Mouse (Mus musculus): ENCODE data around the gene Dohh.
A peak's percentile ranks its signal among the peaks of the same experiment; 100 is the strongest.

Gene Dohh

DNA sequence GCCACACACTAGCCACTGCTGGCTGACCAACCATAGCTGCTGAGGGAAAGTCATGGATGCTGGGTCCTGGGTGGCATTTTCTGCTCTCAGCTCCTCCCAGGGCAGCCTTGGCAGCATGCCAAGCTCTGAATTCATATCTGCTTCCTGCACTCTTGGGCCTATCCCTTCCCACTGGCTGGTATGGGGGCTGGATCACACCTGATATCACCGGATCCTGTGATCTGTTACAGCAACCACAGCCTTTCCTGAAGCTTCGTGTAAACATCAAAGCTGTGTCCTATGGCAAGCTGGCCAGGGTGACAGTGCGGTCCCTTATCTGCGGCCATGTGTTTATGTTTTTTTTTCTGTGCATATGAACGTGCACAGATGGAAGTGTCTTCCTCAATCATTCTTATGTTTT, 2.2 kb upstream of the Dohh start:
- DNase-seq (ENCODE audit: low read depth in 1 of 2, low spot score in 2 of 2), result no peak

DNA sequence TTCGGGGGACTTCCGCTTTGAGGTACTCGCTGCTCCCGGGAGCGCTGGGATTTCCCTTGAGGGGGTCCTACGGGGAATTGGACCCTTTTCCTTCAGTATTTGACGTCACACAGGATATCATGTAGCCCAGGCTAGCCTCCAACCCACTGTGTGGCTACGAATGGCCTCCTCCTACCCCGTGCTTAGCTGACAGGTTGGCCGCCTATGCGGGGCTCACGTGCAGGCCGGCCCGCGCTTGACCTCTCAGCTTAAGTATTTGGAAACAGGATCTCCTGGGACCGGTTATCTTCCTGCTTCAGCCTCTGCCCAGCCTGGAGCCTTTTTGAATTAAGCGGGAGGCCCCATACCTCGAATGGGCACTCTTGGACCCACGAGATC, 366 bp downstream of the Dohh start:
- DNase-seq (ENCODE audit: low read depth in 1 of 2, low spot score in 2 of 2), result no peak

DNA sequence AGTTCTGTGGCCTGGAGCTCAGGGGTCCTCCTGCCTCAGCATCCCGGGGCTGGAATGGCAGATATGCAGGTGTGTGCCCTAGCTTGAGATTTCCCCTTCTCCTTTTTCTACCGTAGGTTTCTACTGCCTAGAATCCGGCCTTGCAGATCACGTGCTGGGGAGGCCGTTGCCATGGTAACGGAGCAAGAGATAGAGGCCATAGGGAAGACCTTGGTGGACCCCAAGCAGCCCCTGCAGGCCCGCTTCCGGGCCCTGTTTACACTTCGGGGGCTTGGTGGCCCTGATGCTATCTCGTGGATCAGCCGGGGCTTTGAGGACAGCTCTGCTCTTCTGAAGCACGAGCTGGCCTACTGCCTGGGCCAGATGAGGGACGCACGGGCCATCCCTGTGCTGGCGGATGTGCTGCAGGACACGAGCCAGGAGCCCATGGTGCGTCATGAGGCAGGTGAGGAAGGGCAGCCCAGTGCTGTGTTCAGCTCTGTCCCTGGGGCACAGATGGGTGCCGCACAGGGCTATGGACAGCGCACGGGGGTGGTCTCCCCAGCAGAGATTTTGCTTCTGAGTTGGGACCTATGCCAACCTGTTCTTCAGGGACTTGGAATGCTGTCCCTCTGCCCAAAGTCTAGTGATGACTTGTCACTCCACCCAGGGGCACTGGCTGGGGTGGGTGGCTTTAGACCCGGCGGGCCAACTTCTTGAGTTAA, 1.5 kb downstream of the Dohh start:
- no peak for DNase-seq (ENCODE audit: low read depth in 1 of 2, low spot score in 2 of 2)

GRCm38 (mm10) chr10:81387716-81388115, 3.5 kb downstream of the Dohh start:
- DNase-seq (ENCODE audit: low read depth in 1 of 2, low spot score in 2 of 2), result no peak

- no peak for DNase-seq (ENCODE audit: low read depth in 1 of 2, low spot score in 2 of 2)
Measured at GRCm38 (mm10) chr10:81388505-81389055, 4.4 kb downstream of the Dohh start, which contains the start of gene Gm48552. Gene Gm48552 (plus strand): TSS chr10:81389005.

GRCm38 (mm10) chr10:81389373-81389772, 5.1 kb downstream of the Dohh start:
- DNase-seq (ENCODE audit: low read depth in 1 of 2, low spot score in 2 of 2), result no peak

DNA sequence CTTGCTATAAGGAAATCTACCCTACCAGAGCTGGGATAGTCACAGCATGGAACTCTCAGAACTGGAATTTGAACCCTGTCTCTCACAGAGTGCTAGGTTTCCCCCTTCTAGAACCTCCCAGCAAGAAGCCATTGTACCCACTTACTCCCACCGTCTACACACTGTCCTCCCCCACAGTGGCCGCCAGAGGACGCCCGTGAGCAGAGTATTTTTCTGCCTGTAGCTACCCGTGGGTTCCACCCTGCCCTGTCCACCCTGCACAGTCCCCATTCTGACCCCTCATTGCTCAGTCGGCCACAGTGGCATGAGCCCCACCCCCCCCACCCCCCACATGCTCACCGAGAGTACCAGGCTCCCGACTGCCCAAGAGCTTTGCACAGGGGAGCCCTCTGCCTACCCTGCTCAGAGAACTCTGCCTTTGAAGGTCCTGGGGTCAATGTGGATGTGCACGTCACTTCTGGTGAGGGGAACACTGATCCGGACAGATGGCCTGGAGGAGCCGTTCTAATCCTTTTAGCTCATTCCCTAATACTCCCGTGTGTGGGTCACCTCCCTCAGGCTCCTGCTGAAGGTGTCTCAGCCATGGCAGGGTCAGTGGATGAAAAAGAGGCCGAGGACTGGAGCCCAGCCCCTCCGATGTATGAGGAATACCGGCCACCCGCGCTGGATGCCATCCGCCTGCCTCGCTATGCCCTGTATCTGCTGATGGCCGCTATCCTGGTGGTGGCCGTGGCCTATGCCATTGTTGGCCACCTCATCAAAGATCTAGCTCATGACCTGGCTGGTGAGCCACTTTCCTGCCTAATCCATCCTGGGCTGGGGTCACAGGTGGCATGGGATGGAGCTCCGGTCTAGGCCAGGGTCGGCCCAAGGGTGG, 5.8 kb downstream of the Dohh start:
- peak in 1 of 2 experiments; percentile 68 for DNase-seq (ENCODE audit: low read depth in 1 of 2, low spot score in 2 of 2)

DNA sequence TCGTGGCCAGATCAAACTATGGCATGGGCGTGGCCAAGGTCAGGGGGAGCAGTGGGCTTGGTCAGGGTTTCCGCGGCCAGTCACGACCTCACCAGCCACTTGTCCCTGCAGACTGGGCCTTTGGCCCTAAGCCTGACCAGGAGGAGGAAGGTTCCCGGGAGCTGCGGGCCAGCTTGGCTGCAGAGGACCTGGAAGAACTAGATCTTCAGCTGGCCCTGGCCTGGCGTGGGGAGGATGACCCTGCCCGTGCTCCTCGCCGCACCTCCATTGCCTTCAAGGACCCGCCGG, 6.4 kb downstream of the Dohh start:
- no peak for DNase-seq (ENCODE audit: low read depth in 1 of 2, low spot score in 2 of 2)

- DNase-seq (ENCODE audit: low read depth in 1 of 2, low spot score in 2 of 2), result no peak
Measured at GRCm38 (mm10) chr10:81392270-81392669, 8.0 kb downstream of the Dohh start.

DNA sequence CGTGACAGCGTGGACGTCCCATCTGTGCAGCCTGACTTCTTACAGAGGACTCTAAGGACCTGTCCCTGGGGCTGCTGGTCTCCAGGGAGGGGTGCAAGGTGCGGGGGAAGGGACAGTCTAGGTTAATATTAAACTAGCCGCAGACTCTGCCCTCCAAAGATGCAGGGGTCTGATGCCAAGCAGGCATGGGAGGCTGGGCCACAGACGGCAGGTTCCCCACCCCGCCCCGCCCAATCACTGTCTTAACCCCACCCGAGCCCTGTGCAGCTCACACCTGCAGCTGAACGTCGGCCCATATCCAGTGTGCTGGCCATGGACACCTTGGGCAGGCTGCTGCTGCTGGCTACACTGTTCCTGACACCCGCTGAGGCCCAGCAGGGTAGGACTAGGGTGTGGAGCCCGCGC, 8.6 kb downstream of the Dohh start, which contains the start of gene Smim24:
TSS of gene Smim24 (plus strand) at position 271 of the 405 bp plus-strand sequence.
- no peak for DNase-seq (ENCODE audit: low read depth in 1 of 2, low spot score in 2 of 2)

DNA sequence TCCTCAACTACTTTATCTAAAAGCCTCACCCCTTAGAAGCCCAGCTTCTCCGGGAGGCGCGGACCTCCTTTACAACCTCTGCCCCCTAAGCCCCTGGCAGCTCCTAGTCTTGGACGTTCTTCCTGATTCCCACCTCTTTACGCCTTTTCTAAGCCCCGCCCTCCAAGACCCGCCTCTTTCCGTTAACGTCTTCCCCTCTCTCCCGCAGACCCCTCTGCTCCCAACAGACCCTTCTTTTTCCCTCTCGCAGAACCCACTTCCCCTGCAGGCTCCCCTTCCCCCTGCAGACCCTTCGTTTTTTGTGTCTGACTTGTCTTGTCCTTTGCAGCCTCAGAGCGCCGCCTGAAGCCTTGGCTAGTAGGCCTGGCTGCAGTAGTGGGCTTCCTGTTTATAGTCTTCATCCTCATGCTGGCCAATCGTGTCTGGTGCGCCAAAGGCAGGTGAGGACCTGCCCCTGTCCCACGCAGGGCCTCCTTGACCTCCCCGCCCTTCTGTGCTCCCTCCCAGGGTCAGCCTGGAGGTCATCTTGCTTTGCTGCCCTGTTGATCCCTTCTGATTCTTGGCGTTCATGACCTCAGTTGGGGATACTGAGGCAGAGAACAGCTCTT, 9.3 kb downstream of the Dohh start:
- no peak for DNase-seq (ENCODE audit: low read depth in 1 of 2, low spot score in 2 of 2)

- DNase-seq (ENCODE audit: low read depth in 1 of 2, low spot score in 2 of 2), result peak in 1 of 2 experiments; percentile 66
Measured at GRCm38 (mm10) chr10:81395127-81395526, 10.9 kb downstream of the Dohh start.

GRCm38 (mm10) chr10:81395865-81396264, 11.6 kb downstream of the Dohh start:
- DNase-seq (ENCODE audit: low read depth in 1 of 2, low spot score in 2 of 2), result no peak

DNA sequence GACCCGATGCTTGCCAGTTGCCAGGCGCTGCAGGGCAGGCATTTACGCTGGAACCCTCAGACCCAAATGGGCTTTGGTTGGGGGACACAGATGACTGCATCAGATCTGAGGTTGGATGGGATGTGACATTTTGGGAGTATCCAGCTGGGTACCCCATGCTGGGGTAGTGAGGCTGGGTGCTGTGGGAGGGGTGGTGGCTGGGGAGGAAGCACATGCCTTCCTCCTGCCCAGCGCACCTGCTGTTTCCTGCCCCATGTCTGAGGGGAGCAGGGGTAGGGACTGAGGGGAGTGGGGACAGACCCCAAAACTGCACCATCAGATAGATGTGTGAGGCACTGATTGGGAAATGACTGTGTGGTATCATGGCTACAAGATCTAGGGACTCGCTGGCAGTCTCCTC, 12.5 kb downstream of the Dohh start:
- DNase-seq (ENCODE audit: low read depth in 1 of 2, low spot score in 2 of 2), result no peak

GRCm38 (mm10) chr10:81399296-81399695, 15.1 kb downstream of the Dohh start:
- no peak for DNase-seq (ENCODE audit: low read depth in 1 of 2, low spot score in 2 of 2)

DNA sequence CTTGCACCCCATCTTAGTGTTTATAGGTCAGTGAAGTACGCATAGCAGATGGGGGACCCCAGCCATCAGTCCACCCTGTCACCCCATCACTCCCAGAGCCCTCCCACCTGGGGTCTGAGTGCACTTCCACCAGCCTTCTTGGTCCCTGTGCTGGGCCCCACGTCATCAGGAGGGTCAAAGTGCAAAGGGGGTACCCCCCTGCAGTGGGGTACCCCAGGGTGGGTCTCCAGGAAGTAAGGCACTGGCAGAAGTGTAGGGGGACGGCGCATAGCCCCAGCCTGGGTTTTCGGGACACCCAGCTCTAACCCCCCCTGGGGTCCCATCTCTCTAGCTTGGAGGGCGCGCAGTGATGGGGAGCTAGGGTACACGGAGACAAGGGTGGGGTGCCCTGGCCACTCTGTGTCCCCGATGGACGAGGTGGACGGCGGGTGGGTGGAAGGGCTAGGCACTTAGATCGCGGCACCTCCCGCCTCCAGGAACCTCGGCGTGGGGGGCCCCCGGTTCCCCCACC, 15.6 kb downstream of the Dohh start:
- DNase-seq (ENCODE audit: low read depth in 1 of 2, low spot score in 2 of 2), result no peak

- no peak for DNase-seq (ENCODE audit: low read depth in 1 of 2, low spot score in 2 of 2)
Measured at GRCm38 (mm10) chr10:81400371-81401204, 16.4 kb downstream of the Dohh start.

GRCm38 (mm10) chr10:81401205-81401520, 16.9 kb downstream of the Dohh start:
- DNase-seq (ENCODE audit: low read depth in 1 of 2, low spot score in 2 of 2), result no peak

DNA sequence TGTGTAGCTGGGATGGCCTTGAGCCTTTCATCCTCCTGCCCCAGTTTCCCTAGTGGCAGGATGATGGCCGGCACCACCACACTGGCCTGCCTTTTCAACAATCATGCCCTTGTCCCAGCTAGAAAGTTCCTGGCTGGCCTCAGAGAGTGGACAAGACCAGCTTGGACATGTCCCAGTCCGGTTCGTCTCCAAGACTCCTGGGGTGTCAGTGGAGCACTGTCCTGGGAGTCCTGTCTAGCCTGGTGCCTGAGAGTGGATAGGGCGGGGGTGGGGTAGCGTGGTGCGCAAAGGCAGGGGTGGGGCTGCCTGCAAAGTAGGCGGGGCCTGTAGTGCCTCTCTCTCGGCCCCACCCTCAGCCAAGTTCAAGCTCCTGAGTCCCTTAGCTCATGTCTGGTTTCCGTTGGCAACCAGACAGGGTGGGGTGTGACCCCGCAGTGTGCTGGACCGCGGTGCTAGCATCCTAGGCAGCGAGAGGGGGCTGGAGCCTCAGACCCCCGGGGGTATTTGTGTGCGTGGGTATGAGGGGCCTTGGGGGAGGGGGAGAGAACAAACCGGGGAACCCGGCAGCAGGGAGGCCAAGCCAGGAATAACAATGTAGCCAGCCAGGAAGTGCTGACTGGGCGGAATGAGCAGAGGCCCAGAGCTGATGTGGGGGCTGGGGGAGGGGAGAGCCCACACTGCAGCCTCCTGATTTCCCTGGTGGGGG, 17.4 kb downstream of the Dohh start:
- DNase-seq (ENCODE audit: low read depth in 1 of 2, low spot score in 2 of 2), result no peak

DNA sequence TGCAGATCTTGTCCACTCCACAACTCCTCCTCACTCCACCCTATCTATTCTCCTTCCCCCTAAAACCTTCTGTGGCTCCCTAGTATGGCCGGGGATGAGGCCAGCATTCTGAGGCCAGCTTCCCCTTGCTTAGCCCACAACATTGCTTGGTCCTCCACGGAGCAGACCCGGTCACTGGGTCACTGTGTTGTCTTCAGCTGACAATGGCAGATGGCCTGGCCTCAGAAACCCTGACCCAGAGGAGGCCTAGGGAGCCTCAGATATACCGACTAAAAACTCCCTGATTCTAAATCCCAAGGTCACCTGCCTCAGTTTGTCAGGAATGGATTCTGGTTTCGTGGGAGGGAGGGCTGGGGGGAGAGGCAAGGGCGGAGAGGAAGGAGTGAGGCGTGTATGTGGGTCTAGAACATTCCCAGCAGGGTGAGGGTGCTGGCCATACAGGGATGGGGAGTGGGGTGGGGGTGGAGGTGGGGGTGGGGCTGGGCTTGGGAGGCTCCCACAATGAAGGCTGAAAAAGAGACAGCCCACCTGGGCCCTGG, 18.1 kb downstream of the Dohh start:
- DNase-seq (ENCODE audit: low read depth in 1 of 2, low spot score in 2 of 2), result no peak
